Mouse (Mus musculus): ENCODE measurements around the gene Mrtfa. TPM values are rescaled to one million over a fixed set of nuclear protein-coding genes. Genes with fewer than 3 reads are reported as not detected.

Gene Mrtfa
- polyA plus RNA-seq, 1 experiment from 2014 or later = 39.3 TPM

DNA sequence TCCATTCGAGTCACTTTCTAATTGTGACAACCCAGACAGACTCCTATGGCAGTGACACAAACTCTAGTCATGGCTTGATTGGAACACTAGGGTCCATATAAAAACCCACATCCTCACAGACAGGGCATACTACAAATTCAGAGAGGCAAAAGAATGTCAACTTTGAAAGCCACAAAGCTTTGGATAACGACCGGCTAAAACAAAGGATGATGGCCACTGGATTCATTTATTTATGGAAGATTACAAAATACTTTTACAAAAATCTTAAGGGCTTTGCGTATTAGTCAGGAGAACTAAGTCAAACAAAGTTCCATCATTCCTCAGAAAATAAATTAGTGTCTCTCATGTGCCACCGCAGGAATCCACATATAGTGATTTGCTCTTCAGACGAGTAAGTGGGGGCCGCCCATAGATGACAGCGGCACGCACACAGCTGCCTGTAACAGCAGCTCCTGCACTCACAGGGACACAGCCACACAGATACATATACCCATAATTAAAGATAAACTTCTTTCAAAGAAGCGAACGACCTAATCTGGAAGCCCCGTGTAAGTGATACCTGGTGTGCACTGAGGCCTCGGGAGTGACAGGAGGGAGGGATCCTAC lies 88.2 kb downstream of the Mrtfa start:
- Histone ChIP-seq H3K36me3 (ENCODE audit: control insufficient read depth, insufficient read depth, low read length) (no peaks in the 10 kb centered on the region), H3K9me3 (ENCODE audit: control insufficient read depth, low read depth, low read length) (no peaks in the 10 kb centered on the region), H3K27me3 (ENCODE audit: control insufficient read depth, insufficient read depth, low read length) (no peaks in the 10 kb centered on the region), H3K27ac (ENCODE audit: low read length) (no peak overlapping the region), H3K4me1 (ENCODE audit: control insufficient read depth, insufficient read depth, low read length) (peaks cover 26% of the 10 kb centered on the region), H3K9ac (replicated peaks; ENCODE audit: low read depth, low read length) (no peak overlapping the region), H3K4me3 (ENCODE audit: low read depth, low read length) (no peak overlapping the region), H3K4me2 (replicated peaks; ENCODE audit: low read depth, low read length) (no peak overlapping the region)
- 55% methylated on average over 13 of the region's 13 CpGs for WGBS
- no peak for ATAC-seq (ENCODE audit: insufficient number of reproducible peaks, insufficient read depth, low FRiP score, low read depth)

DNA sequence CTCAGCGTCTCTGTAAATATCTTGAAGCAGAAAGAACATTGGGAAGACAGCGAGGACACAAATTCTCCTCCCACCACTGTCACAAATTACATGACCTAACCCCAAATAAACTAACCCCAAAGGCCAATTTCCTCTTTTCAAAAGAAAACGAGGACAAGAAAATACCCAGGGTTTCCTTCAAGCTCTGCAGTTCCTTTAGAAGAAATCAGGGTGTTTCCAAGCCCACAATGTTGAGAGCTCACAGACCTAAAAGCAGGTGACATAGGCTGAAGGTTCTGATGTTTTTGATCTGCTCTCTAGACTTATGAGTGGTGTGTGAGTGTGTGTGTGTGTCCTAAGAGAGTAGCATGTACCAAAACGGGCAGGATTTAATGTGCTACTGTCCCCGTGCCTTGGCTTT lies 89.2 kb downstream of the Mrtfa start:
- H3K27me3 ChIP-seq (ENCODE audit: control insufficient read depth, insufficient read depth, low read length) = no peaks in the 10 kb centered on the region
- H3K9me3 ChIP-seq (ENCODE audit: control insufficient read depth, low read depth, low read length) = no peaks in the 10 kb centered on the region
- no peak overlapping the region for H3K27ac ChIP-seq (ENCODE audit: low read length)
- no peak overlapping the region for H3K4me2 ChIP-seq (replicated peaks; ENCODE audit: low read depth, low read length)
- peaks cover 34% of the 10 kb centered on the region for H3K4me1 ChIP-seq (ENCODE audit: control insufficient read depth, insufficient read depth, low read length)
- 73% methylated on average over 5 of the region's 5 CpGs for WGBS
- no peak for ATAC-seq (ENCODE audit: insufficient number of reproducible peaks, insufficient read depth, low FRiP score, low read depth)
- no peak overlapping the region for H3K4me3 ChIP-seq (ENCODE audit: low read depth, low read length)
- no peak overlapping the region for H3K9ac ChIP-seq (replicated peaks; ENCODE audit: low read depth, low read length)
- H3K36me3 ChIP-seq (ENCODE audit: control insufficient read depth, insufficient read depth, low read length) = no peaks in the 10 kb centered on the region

DNA sequence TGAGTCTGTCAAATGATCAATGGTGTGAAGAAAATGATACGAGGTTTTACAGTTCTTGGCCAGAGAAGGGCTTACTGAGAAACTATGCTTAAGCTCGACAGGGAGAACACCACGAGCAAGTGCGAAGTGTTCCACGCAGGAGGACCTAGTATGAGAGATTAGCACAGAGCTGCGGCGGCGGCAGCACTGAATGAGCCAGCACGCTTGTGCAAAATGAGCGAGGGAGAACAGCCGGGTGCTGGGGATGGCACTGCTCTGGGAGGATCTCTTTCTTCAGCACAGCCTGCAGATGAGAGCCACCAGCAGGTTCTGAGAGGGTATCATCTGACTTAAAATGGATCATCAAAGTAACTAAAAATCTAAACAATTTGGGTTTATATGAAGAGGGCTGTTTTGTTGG lies 91.3 kb downstream of the Mrtfa start:
- no peak for ATAC-seq (ENCODE audit: insufficient number of reproducible peaks, insufficient read depth, low FRiP score, low read depth)
- Histone ChIP-seq H3K9ac (replicated peaks; ENCODE audit: low read depth, low read length) (no peak overlapping the region), H3K4me1 (ENCODE audit: control insufficient read depth, insufficient read depth, low read length) (peaks cover 29% of the 10 kb centered on the region), H3K9me3 (ENCODE audit: control insufficient read depth, low read depth, low read length) (no peaks in the 10 kb centered on the region), H3K27me3 (ENCODE audit: control insufficient read depth, insufficient read depth, low read length) (no peaks in the 10 kb centered on the region), H3K36me3 (ENCODE audit: control insufficient read depth, insufficient read depth, low read length) (no peaks in the 10 kb centered on the region), H3K4me3 (ENCODE audit: low read depth, low read length) (no peak overlapping the region), H3K27ac (ENCODE audit: low read length) (no peak overlapping the region), H3K4me2 (replicated peaks; ENCODE audit: low read depth, low read length) (no peak overlapping the region)
- 87% methylated on average over 11 of the region's 11 CpGs for WGBS

DNA sequence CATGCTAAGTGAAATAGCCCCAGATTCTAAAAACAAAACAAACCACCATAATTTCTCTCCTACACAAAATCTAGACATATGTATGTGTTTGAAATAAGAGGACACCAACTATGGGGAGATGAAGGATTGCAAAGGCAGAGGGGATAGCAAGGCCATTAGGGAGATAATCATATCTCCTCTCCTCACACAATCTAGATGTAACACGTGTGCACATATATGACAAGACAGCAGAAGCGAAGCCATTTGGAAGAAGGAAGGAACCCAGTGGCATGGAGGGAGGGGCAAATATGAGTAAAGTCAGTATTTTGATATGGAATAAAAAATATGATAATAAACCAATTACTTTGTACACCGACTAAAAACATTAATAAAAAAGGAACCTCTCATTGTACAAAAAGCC lies 91.9 kb downstream of the Mrtfa start:
- no peaks in the 10 kb centered on the region for H3K9me3 ChIP-seq (ENCODE audit: control insufficient read depth, low read depth, low read length)
- peaks cover 28% of the 10 kb centered on the region for H3K4me1 ChIP-seq (ENCODE audit: control insufficient read depth, insufficient read depth, low read length)
- H3K27ac ChIP-seq (ENCODE audit: low read length) = no peak overlapping the region
- ATAC-seq (ENCODE audit: insufficient number of reproducible peaks, insufficient read depth, low FRiP score, low read depth) = no peak
- no peak overlapping the region for H3K4me3 ChIP-seq (ENCODE audit: low read depth, low read length)
- H3K4me2 ChIP-seq (replicated peaks; ENCODE audit: low read depth, low read length) = no peak overlapping the region
- WGBS = 98% methylated on average over 3 of the region's 3 CpGs
- no peaks in the 10 kb centered on the region for H3K36me3 ChIP-seq (ENCODE audit: control insufficient read depth, insufficient read depth, low read length)
- no peak overlapping the region for H3K9ac ChIP-seq (replicated peaks; ENCODE audit: low read depth, low read length)
- no peaks in the 10 kb centered on the region for H3K27me3 ChIP-seq (ENCODE audit: control insufficient read depth, insufficient read depth, low read length)

DNA sequence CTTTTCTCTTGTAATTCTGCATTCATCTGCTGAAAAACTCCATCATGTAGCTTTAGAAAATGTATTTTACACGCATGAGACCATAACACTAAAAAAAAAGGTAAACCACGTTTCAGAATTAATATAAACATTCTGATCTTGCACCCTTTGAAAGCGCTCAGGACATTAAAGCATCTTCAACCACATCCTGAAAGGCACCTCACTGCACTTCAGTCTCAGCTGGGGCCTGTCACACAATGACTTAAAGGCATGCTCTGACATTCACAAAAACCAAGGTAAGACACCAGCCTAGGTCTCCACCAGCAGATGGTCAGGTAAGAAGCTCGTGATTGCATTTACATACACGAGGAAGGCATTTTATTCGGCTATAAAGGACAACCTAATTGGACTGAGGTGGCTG lies 92.7 kb downstream of the Mrtfa start:
- H3K27ac ChIP-seq (ENCODE audit: low read length) = peak overlapping the region; percentile 21; the same call in 1 of the 2 replicates
- no peaks in the 10 kb centered on the region for H3K9me3 ChIP-seq (ENCODE audit: control insufficient read depth, low read depth, low read length)
- H3K4me1 ChIP-seq (ENCODE audit: control insufficient read depth, insufficient read depth, low read length) = peaks cover 23% of the 10 kb centered on the region
- H3K4me3 ChIP-seq (ENCODE audit: low read depth, low read length) = no peak overlapping the region
- no peak overlapping the region for H3K9ac ChIP-seq (replicated peaks; ENCODE audit: low read depth, low read length)
- no peak for ATAC-seq (ENCODE audit: insufficient number of reproducible peaks, insufficient read depth, low FRiP score, low read depth)
- no peak overlapping the region for H3K4me2 ChIP-seq (replicated peaks; ENCODE audit: low read depth, low read length)
- H3K27me3 ChIP-seq (ENCODE audit: control insufficient read depth, insufficient read depth, low read length) = no peaks in the 10 kb centered on the region
- no peaks in the 10 kb centered on the region for H3K36me3 ChIP-seq (ENCODE audit: control insufficient read depth, insufficient read depth, low read length)
- WGBS = 57% methylated on average over 6 of the region's 6 CpGs

DNA sequence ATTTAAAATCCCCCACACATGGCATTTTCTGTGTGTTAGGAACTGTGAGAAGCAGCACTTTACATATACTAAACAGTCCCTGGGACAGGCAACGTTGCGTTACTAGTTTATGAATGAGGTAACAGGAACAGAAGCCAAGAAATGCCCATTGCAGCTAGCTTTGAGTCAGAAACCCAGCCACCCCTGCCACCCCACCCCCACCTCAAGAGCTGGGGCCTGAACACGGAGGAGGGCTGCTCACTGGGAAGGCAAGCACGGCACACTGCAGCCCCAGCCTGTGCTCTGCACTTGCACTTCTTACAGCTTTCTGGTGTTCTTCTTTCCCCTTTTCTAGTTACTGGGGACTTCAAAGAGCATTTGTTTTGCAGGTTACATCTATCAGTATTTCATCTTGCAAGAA lies 93.1 kb downstream of the Mrtfa start:
- H3K27me3 ChIP-seq (ENCODE audit: control insufficient read depth, insufficient read depth, low read length) = no peaks in the 10 kb centered on the region
- 17% methylated on average over 4 of the region's 4 CpGs for WGBS
- no peak for ATAC-seq (ENCODE audit: insufficient number of reproducible peaks, insufficient read depth, low FRiP score, low read depth)
- peaks cover 23% of the 10 kb centered on the region for H3K4me1 ChIP-seq (ENCODE audit: control insufficient read depth, insufficient read depth, low read length)
- no peak overlapping the region for H3K9ac ChIP-seq (replicated peaks; ENCODE audit: low read depth, low read length)
- H3K9me3 ChIP-seq (ENCODE audit: control insufficient read depth, low read depth, low read length) = no peaks in the 10 kb centered on the region
- H3K4me2 ChIP-seq (replicated peaks; ENCODE audit: low read depth, low read length) = no peak overlapping the region
- no peaks in the 10 kb centered on the region for H3K36me3 ChIP-seq (ENCODE audit: control insufficient read depth, insufficient read depth, low read length)
- no peak overlapping the region for H3K4me3 ChIP-seq (ENCODE audit: low read depth, low read length)
- peak overlapping the region; percentile 21; the same call in 1 of the 2 replicates for H3K27ac ChIP-seq (ENCODE audit: low read length)

DNA sequence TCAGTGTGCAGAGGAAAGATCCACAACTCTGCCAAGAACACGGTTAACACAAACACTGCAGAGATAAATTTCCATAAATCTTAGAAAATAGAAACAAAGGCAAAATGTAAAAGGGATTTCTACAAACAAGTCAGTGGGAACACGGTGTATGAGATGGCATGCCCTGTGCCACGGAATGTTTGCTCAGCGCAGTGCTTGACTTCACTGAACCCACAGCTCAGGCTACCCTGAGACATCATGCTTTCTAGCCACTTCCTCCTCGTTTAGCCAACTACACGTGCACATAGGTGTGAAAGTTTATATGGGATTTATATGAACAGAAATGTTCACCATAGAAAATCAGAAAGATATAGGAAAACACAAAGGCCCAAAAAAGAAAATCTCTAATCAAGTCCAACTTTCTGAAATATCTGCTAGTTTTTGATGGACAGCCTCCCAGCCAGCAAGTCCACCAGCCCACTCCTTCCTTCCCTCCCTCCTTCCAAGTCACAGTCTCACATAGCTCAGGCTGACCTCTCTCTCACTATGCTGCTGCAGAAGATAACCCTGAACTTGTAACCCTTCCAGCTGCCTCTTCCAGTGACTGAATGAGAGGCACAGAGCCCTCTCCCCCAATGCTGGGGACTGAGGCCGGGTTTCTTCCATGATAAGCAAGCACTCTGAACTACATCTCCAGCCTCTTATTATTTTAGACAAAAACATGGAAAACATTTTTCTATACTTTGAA lies 94.1 kb downstream of the Mrtfa start:
- Histone ChIP-seq H3K4me3 (ENCODE audit: low read depth, low read length) (no peak overlapping the region), H3K36me3 (ENCODE audit: control insufficient read depth, insufficient read depth, low read length) (no peaks in the 10 kb centered on the region), H3K9me3 (ENCODE audit: control insufficient read depth, low read depth, low read length) (no peaks in the 10 kb centered on the region), H3K4me1 (ENCODE audit: control insufficient read depth, insufficient read depth, low read length) (peaks cover 23% of the 10 kb centered on the region), H3K4me2 (replicated peaks; ENCODE audit: low read depth, low read length) (no peak overlapping the region), H3K27ac (ENCODE audit: low read length) (peak overlapping the region; percentile 12; the same call in 1 of the 2 replicates), H3K9ac (replicated peaks; ENCODE audit: low read depth, low read length) (no peak overlapping the region), H3K27me3 (ENCODE audit: control insufficient read depth, insufficient read depth, low read length) (no peaks in the 10 kb centered on the region)
- ATAC-seq (ENCODE audit: insufficient number of reproducible peaks, insufficient read depth, low FRiP score, low read depth) = no peak
- WGBS = 24% methylated on average over 7 of the region's 7 CpGs

DNA sequence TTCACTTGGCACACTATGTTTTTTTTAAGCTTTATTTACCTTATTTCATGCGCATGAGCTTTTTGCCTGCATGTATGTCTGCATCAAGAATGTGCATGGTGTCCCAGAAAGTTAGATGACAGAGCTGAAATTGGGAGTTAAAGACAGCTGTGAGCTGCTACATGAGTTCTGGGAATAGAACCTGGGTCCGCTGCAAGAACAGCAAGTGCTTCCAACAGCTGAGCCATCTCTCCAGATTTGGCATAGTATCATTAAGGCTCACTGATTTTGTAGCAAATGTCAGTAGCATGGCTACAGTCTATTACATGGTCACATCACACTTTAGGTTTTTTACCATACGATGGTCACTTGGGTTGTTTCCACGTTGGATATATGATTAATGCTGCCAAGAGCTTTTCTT lies 97.5 kb downstream of the Mrtfa start:
- Histone ChIP-seq H3K9ac (replicated peaks; ENCODE audit: low read depth, low read length) (no peak overlapping the region), H3K4me3 (ENCODE audit: low read depth, low read length) (no peak overlapping the region), H3K27ac (ENCODE audit: low read length) (no peak overlapping the region), H3K4me1 (ENCODE audit: control insufficient read depth, insufficient read depth, low read length) (peaks cover 25% of the 10 kb centered on the region), H3K4me2 (replicated peaks; ENCODE audit: low read depth, low read length) (no peak overlapping the region), H3K27me3 (ENCODE audit: control insufficient read depth, insufficient read depth, low read length) (no peaks in the 10 kb centered on the region), H3K36me3 (ENCODE audit: control insufficient read depth, insufficient read depth, low read length) (no peaks in the 10 kb centered on the region), H3K9me3 (ENCODE audit: control insufficient read depth, low read depth, low read length) (no peaks in the 10 kb centered on the region)
- WGBS = 78% methylated on average over 4 of the region's 4 CpGs
- ATAC-seq (ENCODE audit: insufficient number of reproducible peaks, insufficient read depth, low FRiP score, low read depth) = no peak
